26 mouse cellular contexts compared by ENCODE assay signal in genomic region chr6:72800641-72801040, GRCm38 (mm10). TPM values are rescaled to one million over a fixed set of nuclear protein-coding genes. Genes with fewer than 3 reads are reported as not detected.
"Had no signal": no experiment of that assay in that cellular context is flagged by ENCODE, and none has a peak within 500 bp of the region (broad histone marks: within the 10 kb centered on the region; RNA-seq: fewer than 3 reads in every experiment).

No protein-coding gene starts in this region.

- H3K27me3 ChIP-seq: embryonic facial prominence, embryonic 12.5 days; embryonic facial prominence, embryonic 13.5 days; embryonic facial prominence, embryonic 15.5 days; forebrain, embryonic 12.5 days; forebrain, embryonic 13.5 days; forebrain, embryonic 15.5 days had no signal

- H3K4me1 ChIP-seq: embryonic facial prominence, embryonic 12.5 days; embryonic facial prominence, embryonic 13.5 days; forebrain, embryonic 10.5 days; forebrain, embryonic 12.5 days; forebrain, embryonic 13.5 days; forebrain, embryonic 15.5 days; heart, embryonic 10.5 days had no signal

- DNase-seq: cerebellum, adult 9-11 months; cerebellum, postnatal 10 days; cerebellum, postnatal 14 days; cerebellum, postnatal 25 days; cerebellum, postnatal 36 days; embryo, embryonic 11 days; forebrain, postnatal 0 days; gastrocnemius, adult 2 months; gastrocnemius, postnatal 10 days; gastrocnemius, postnatal 14 days; gastrocnemius, postnatal 25 days; gastrocnemius, postnatal 36 days; heart, adult 18-20 months; heart, adult 2 months had no signal

- H3K36me3 ChIP-seq: embryonic facial prominence, embryonic 10.5 days; embryonic facial prominence, embryonic 12.5 days; embryonic facial prominence, embryonic 13.5 days; embryonic facial prominence, embryonic 15.5 days; forebrain, embryonic 10.5 days; forebrain, embryonic 12.5 days; forebrain, embryonic 15.5 days; heart, embryonic 10.5 days had no signal

- H3K9me3 ChIP-seq: embryonic facial prominence, embryonic 10.5 days; embryonic facial prominence, embryonic 12.5 days; embryonic facial prominence, embryonic 15.5 days; forebrain, embryonic 10.5 days; forebrain, embryonic 12.5 days; forebrain, embryonic 13.5 days; forebrain, embryonic 15.5 days; heart, embryonic 10.5 days had no signal

- H3K4me3 ChIP-seq: embryonic facial prominence, embryonic 10.5 days; embryonic facial prominence, embryonic 12.5 days; embryonic facial prominence, embryonic 13.5 days; embryonic facial prominence, embryonic 15.5 days; erythroblast, embryonic 14.5 days; forebrain, embryonic 10.5 days; forebrain, embryonic 12.5 days; forebrain, embryonic 13.5 days; forebrain, embryonic 15.5 days; gastrocnemius, adult 2 months; heart, adult 2 months; heart, embryonic 10.5 days had no signal

RNA-seq across cellular contexts. Expression of gene Tcf7l1, which starts 11.6 kb away (rescaled TPM):
- total RNA-seq: common myeloid progenitor, adult 5-6 weeks; granulocyte monocyte progenitor cell, adult 5-6 weeks had no signal
